In the genomic region with DNA sequence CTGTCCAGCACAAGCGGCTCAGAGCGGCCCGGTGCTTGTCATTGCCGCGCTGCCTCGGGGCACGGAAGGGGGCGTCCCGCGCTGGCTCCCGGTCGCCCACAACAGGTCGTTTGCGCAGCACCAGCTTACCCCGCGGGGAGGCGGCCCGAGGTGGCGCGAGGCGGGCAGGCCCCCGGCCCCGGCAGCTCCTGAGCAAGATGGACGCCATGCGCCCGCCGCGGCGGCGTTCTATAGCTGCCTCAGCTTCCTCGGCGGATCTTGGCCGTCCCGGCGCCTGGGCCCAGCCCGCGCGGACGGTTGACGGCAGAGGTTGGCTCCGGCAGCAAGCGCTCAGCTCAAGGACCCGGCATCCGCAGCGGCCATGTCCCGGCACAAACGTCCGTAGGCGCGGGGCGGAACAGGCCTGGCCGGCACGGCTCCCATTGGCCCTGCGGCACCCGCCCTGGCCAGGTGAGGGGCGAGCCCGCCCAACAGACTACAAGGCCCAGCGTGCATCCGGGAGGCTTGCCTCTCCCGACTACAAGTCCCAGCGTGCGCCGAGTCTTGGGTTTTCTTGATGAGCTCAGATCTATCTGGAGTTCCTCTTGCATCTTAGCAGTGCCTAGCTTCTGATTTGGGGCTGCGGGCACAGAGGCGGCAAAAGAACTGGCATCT, we compare ENCODE assay signal across 8 mouse cellular contexts. TPM values are rescaled to one million over a fixed set of nuclear protein-coding genes. Genes with fewer than 3 reads are reported as not detected.
DNase-seq lines count a peak whose midpoint lies in the region; ATAC-seq and TF ChIP-seq lines count a peak whose summit lies in the region.

A gene (minus strand): TSS at position 473 of the 654 bp plus-strand sequence.

- peaks cover 12% of the 10 kb centered on the region for H3K36me3 ChIP-seq in hindbrain, embryonic 10.5 days
- peaks cover 5% of the 10 kb centered on the region; the same call in 1 of the 2 replicates for H3K36me3 ChIP-seq in lung, postnatal 0 days (ENCODE audit: insufficient read depth, low read length)

- under 1% methylated on average over 65 of the region's 65 CpGs for WGBS in hindbrain, embryonic 10.5 days
- under 1% methylated on average over 55 of the region's 65 CpGs for WGBS in lung, postnatal 0 days

- TF ChIP-seq CTCF in lung, postnatal 0 days (IDR thresholded peaks at IDR 0.05), result peak; percentile 59

- no peak for TF ChIP-seq EP300 in lung, postnatal 0 days (IDR thresholded peaks at IDR 0.05)

- H3K4me3 ChIP-seq in hindbrain, embryonic 10.5 days, result peak within 1 kb of the TSS; percentile 89
- H3K4me3 ChIP-seq in lung, postnatal 0 days (ENCODE audit: low read depth, low read length), result peak within 1 kb of the TSS; percentile 80

- H3K4me2 ChIP-seq in lung, postnatal 0 days (replicated peaks; ENCODE audit: low read depth, low read length), result peak within 1 kb of the TSS; percentile 66

- H3K9ac ChIP-seq in lung, postnatal 0 days (replicated peaks; ENCODE audit: low read depth), result peak within 1 kb of the TSS; percentile 86

- peak; percentile 99 for ATAC-seq in frontal cortex, adult (ENCODE audit: low TSS enrichment)
- peak; percentile 100 for ATAC-seq in lung, postnatal 0 days

- H3K9me3 ChIP-seq in hindbrain, embryonic 10.5 days, result no peaks in the 10 kb centered on the region
- no peaks in the 10 kb centered on the region for H3K9me3 ChIP-seq in lung, postnatal 0 days (ENCODE audit: low read length)

- H3K27me3 ChIP-seq in hindbrain, embryonic 10.5 days (ENCODE audit: insufficient read depth, poor library complexity, severe bottlenecking), result no peaks in the 10 kb centered on the region
- no peaks in the 10 kb centered on the region for H3K27me3 ChIP-seq in lung, postnatal 0 days (replicated peaks; ENCODE audit: insufficient read depth, low read length)

- H3K27ac ChIP-seq in hindbrain, embryonic 10.5 days, result peak within 1 kb of the TSS; percentile 95
- H3K27ac ChIP-seq in lung, postnatal 0 days (ENCODE audit: low read length), result peak within 1 kb of the TSS; percentile 88

- peak; percentile 98 for DNase-seq in MN1 (ENCODE audit: low spot score)
- DNase-seq in cerebellum, adult 9-10 months, result peak; percentile 96
- DNase-seq in hindbrain, embryonic 10.5 days (ENCODE audit: low spot score), result peak; percentile 94
- peak; percentile 98 for DNase-seq in layer of hippocampus, adult 9-11 months
- peak; percentile 98 for DNase-seq in lung, postnatal 0 days (ENCODE audit: low spot score)
- peak; percentile 84 for DNase-seq in ovary, postnatal 14 days (ENCODE audit: low spot score)
- peak; percentile 93 for DNase-seq in thymus, postnatal 14 days

- H3K4me1 ChIP-seq in hindbrain, embryonic 10.5 days (replicated peaks), result peaks cover 23% of the 10 kb centered on the region
- peaks cover 11% of the 10 kb centered on the region; the same call in 1 of the 2 replicates for H3K4me1 ChIP-seq in lung, postnatal 0 days (ENCODE audit: insufficient read depth, low read depth, low read length)

RNA-seq across cellular contexts. Expression of the gene that starts here (rescaled TPM):
- 52.2 and 52.3 TPM in 2 replicates for polyA plus RNA-seq in hindbrain, embryonic 10.5 days (2016; fragmentation: Nextera tagmentation; extraction: Ambion mirVana)
- 39.1 and 40.1 TPM in 2 replicates for polyA plus RNA-seq in lung, postnatal 0 days (2015; fragmentation: Nextera tagmentation; extraction: Ambion mirVana)

Comparison
In these comparisons a context has a peak if more than half of its experiments do, and no peak if none do; other contexts are left out.
1. Peak in every context shown above with its lines: DNase-seq, ATAC-seq, H3K4me3 ChIP-seq and H3K27ac ChIP-seq.